Mouse (Mus musculus) CH12.LX (cell line): ENCODE results near the gene Brsk2. TPM values are rescaled to one million over a fixed set of nuclear protein-coding genes. Genes with fewer than 3 reads are reported as not detected.

Experiments used
- DNase-seq: peaks from one replicate; pipeline ENCODE4 v3.0.0-alpha.2; 2013; ENCODE audit errors: extremely low read depth
- H3K27ac ChIP-seq: 2 replicates; pipeline ENCODE4 v1.5.1; 2012; ENCODE audit warnings: low read depth, mild to moderate bottlenecking, control low read depth, moderate library complexity; ENCODE audit not compliant: insufficient read depth
- H3K27me3 ChIP-seq: replicated peaks from 2 replicates; pipeline ENCODE3; 2012; ENCODE audit warnings: inconsistent platforms
- H3K36me3 ChIP-seq, 2 experiments: replicated peaks in 1 of 2; 2 replicates each; pipeline versions ENCODE3 to v1.6.1; 2012; ENCODE audit warnings: inconsistent platforms in 1 of 2, low read length in 1 of 2, mild to moderate bottlenecking in 1 of 2, mixed read lengths in 1 of 2, moderate library complexity in 1 of 2; ENCODE audit not compliant: control insufficient read depth in 1 of 2, insufficient read depth in 1 of 2
- H3K4me1 ChIP-seq, 2 experiments: 2 replicates each; pipeline ENCODE4 v1.6.1; 2012; ENCODE audit warnings: inconsistent platforms in 1 of 2, moderate library complexity in 1 of 2; ENCODE audit not compliant: insufficient read depth in 2 of 2, control insufficient read depth in 1 of 2
- H3K4me2 ChIP-seq: 2 replicates; pipeline ENCODE4 v1.6.1; 2012; ENCODE audit warnings: low read depth, mild to moderate bottlenecking, control low read depth; ENCODE audit not compliant: poor library complexity, insufficient read depth, severe bottlenecking
- H3K4me3 ChIP-seq, 3 experiments: fragments of 150-350 bp in 1 of 3; sonication (generic) in 1 of 3; replicated peaks in 1 of 3; 2 replicates each; pipeline versions ENCODE3 to v1.5.1; 2011 to 2012; ENCODE audit warnings: low read depth in 2 of 3, low read length in 2 of 3, mild to moderate bottlenecking in 2 of 3, moderate library complexity in 2 of 3, control low read depth in 1 of 3, improper control_type of control experiment in 1 of 3, inconsistent platforms in 1 of 3, mixed read lengths in 1 of 3; ENCODE audit not compliant: poor library complexity in 1 of 3
- H3K79me2 ChIP-seq: replicated peaks from 2 replicates; pipeline ENCODE4 v1.6.1; 2012; ENCODE audit warnings: mild to moderate bottlenecking, moderate library complexity; ENCODE audit not compliant: control insufficient read depth, poor library complexity, insufficient read depth, severe bottlenecking; ENCODE audit errors: extremely low read depth
- H3K9ac ChIP-seq: 2 replicates; pipeline ENCODE4 v1.6.1; 2012; ENCODE audit warnings: low read depth, mild to moderate bottlenecking, control low read depth, moderate library complexity; ENCODE audit not compliant: insufficient read depth
- H3K9me3 ChIP-seq: replicated peaks from 2 replicates; pipeline ENCODE3; 2012; ENCODE audit warnings: low read length, inconsistent platforms, mixed read lengths
- BHLHE40 ChIP-seq: IDR thresholded peaks from 2 replicates; pipeline ENCODE4 v1.6.1; 2011; ENCODE audit warnings: mild to moderate bottlenecking, low read depth, low read length, improper control_type of control experiment
- CHD1 ChIP-seq: IDR thresholded peaks from 2 replicates; pipeline ENCODE4 v1.6.1; 2012; ENCODE audit warnings: low read depth, low read length, improper control_type of control experiment, inconsistent platforms
- E2F4 ChIP-seq: IDR thresholded peaks from 2 replicates; pipeline ENCODE4 v1.6.1; 2011; ENCODE audit warnings: low read depth, low read length, improper control_type of control experiment; ENCODE audit not compliant: insufficient replicate concordance
- ELF1 ChIP-seq: IDR thresholded peaks from 2 replicates; pipeline ENCODE4 v1.6.1; 2014; ENCODE audit warnings: low read depth, mild to moderate bottlenecking, inconsistent platforms, low read length, improper control_type of control experiment
- EP300 ChIP-seq: IDR thresholded peaks from 2 replicates; pipeline ENCODE4 v1.6.1; 2011; ENCODE audit warnings: low read length, improper control_type of control experiment
- ETS1 ChIP-seq: conservative IDR thresholded peaks from 2 replicates; pipeline ENCODE4 v1.6.1; 2012; ENCODE audit warnings: low read depth, mild to moderate bottlenecking, inconsistent platforms, low read length, improper control_type of control experiment, moderate library complexity
- HCFC1 ChIP-seq: IDR thresholded peaks from 2 replicates; pipeline ENCODE4 v1.6.1; 2012; ENCODE audit warnings: low read depth, mild to moderate bottlenecking, inconsistent platforms, low read length, improper control_type of control experiment
- JUN ChIP-seq: IDR thresholded peaks from 2 replicates; pipeline ENCODE4 v1.6.1; 2011; ENCODE audit warnings: low read depth, mild to moderate bottlenecking, low read length, improper control_type of control experiment, moderate library complexity; ENCODE audit not compliant: insufficient read depth
- MAFK ChIP-seq: IDR thresholded peaks from 2 replicates; pipeline ENCODE4 v1.6.1; 2011; ENCODE audit warnings: low read length, improper control_type of control experiment; ENCODE audit not compliant: insufficient replicate concordance
- MAX ChIP-seq: IDR thresholded peaks from 2 replicates; pipeline ENCODE4 v1.6.1; 2011; ENCODE audit warnings: low read length, improper control_type of control experiment
- MAZ ChIP-seq: IDR thresholded peaks from 2 replicates; pipeline ENCODE4 v1.6.1; 2012; ENCODE audit warnings: low read depth, mild to moderate bottlenecking, inconsistent platforms, low read length, improper control_type of control experiment, moderate library complexity
- MEF2A ChIP-seq: IDR thresholded peaks from 2 replicates; pipeline ENCODE4 v1.6.1; 2014; ENCODE audit warnings: low read depth, mild to moderate bottlenecking, inconsistent platforms, low read length, improper control_type of control experiment, borderline replicate concordance
- MXI1 ChIP-seq: IDR thresholded peaks from 2 replicates; pipeline ENCODE4 v1.6.1; 2011; ENCODE audit warnings: mild to moderate bottlenecking, low read depth, low read length, improper control_type of control experiment
- NELFE ChIP-seq: IDR thresholded peaks from 2 replicates; pipeline ENCODE4 v1.6.1; 2011; ENCODE audit warnings: low read depth, low read length, improper control_type of control experiment
- POLR2AphosphoS2 ChIP-seq: IDR thresholded peaks from 2 replicates; pipeline ENCODE4 v1.6.1; 2011; ENCODE audit warnings: low read depth, low read length, improper control_type of control experiment
- RAD21 ChIP-seq: IDR thresholded peaks from 2 replicates; pipeline ENCODE4 v1.6.1; 2011; ENCODE audit warnings: low read depth, mild to moderate bottlenecking, low read length, improper control_type of control experiment, moderate library complexity
- SIN3A ChIP-seq: IDR thresholded peaks from 2 replicates; pipeline ENCODE4 v1.6.1; 2012; ENCODE audit warnings: low read length, improper control_type of control experiment, inconsistent platforms
- TBP ChIP-seq: conservative IDR thresholded peaks from 2 replicates; pipeline ENCODE4 v1.6.1; 2011; ENCODE audit warnings: low read depth, low read length, improper control_type of control experiment
- TCF12 ChIP-seq: IDR thresholded peaks from 2 replicates; pipeline ENCODE4 v1.6.1; 2014; ENCODE audit warnings: low read depth, mild to moderate bottlenecking, inconsistent platforms, low read length, improper control_type of control experiment
- UBTF ChIP-seq: IDR thresholded peaks from 2 replicates; pipeline ENCODE4 v1.6.1; 2012; ENCODE audit warnings: low read depth, mild to moderate bottlenecking, inconsistent platforms, low read length, improper control_type of control experiment, moderate library complexity
- USF1 ChIP-seq: IDR thresholded peaks from 2 replicates; pipeline ENCODE4 v1.6.1; 2014; ENCODE audit warnings: low read depth, mild to moderate bottlenecking, inconsistent platforms, low read length, improper control_type of control experiment
- USF2 ChIP-seq: conservative IDR thresholded peaks from 2 replicates; pipeline ENCODE4 v1.6.1; 2011; ENCODE audit warnings: low read depth, low read length, improper control_type of control experiment
- ZC3H11A ChIP-seq: IDR thresholded peaks from 2 replicates; pipeline ENCODE4 v1.6.1; 2012; ENCODE audit warnings: low read depth, mild to moderate bottlenecking, inconsistent platforms, low read length, improper control_type of control experiment
- ZKSCAN1 ChIP-seq: IDR thresholded peaks from 2 replicates; pipeline ENCODE4 v1.6.1; 2012; ENCODE audit warnings: low read depth, inconsistent platforms, low read length, improper control_type of control experiment, borderline replicate concordance
- ZMIZ1 ChIP-seq: IDR thresholded peaks from 2 replicates; pipeline ENCODE4 v1.6.1; 2012; ENCODE audit warnings: low read depth, mild to moderate bottlenecking, inconsistent platforms, low read length, improper control_type of control experiment
- dilution Hi-C: fragments of 300-500 bp; cut with MboI; formaldehyde crosslinking; loops from 2 replicates; pipeline ENCODE4 v1.14.3; 2020; ENCODE audit warnings: low sequenced_read_pairs; ENCODE audit not compliant: extremely low pct_unique_long_range_greater_than_20kb, extremely low pct_ligation_motif_present
- in situ Hi-C: fragments of 300-500 bp; cut with MboI; formaldehyde crosslinking; loops from 3 replicates; pipeline ENCODE4 v1.14.3; 2019; ENCODE audit warnings: low sequenced_read_pairs, low pct_ligation_motif_present, low pct_unique_long_range_greater_than_20kb, mixed read lengths
- polyA plus RNA-seq: library from polyadenylated mRNA; unstranded; fragments of >175 nt; gene quantifications from 2 replicates; pipeline ENCODE4 v1.2.1, GENCODE M21; 2012; ENCODE audit warnings: low read depth; ENCODE audit not compliant: insufficient read length
- total RNA-seq, 2 experiments: library from RNA; depleted of rRNA; stranded (reverse); fragments of 300-350 nt in 1 of 2; fragments of >200 nt in 1 of 2; gene quantifications; 2 replicates each; pipeline ENCODE4 v1.2.3; 2012 to 2014

Brsk2 gene
- total and polyA plus RNA-seq, 3 experiments, result 5.3 to 11.0 (median 10.9) TPM

GRCm38 (mm10) chr7:141951821-141952220 is 2.3 kb downstream of the Brsk2 start:
- no peak for TF ChIP-seq TCF12
- TF ChIP-seq MAFK, result no peak
- TF ChIP-seq ZMIZ1, result no peak
- TF ChIP-seq ETS1, result no peak
- TF ChIP-seq CHD1, result no peak
- no peak for TF ChIP-seq UBTF
- no peak for TF ChIP-seq MAX
- TF ChIP-seq MEF2A, result no peak
- no peak for TF ChIP-seq NELFE
- TF ChIP-seq BHLHE40, result no peak
- TF ChIP-seq, all 38 proteins: peak for 0
- H3K4me3 ChIP-seq, result no peak overlapping the region
- no peak overlapping the region for H3K4me2 ChIP-seq
- H3K27ac ChIP-seq, result no peak overlapping the region
- DNase-seq, result no peak
- in situ Hi-C loops (no loop called here), dilution Hi-C loops (no loop called here)
- H3K4me1 ChIP-seq, result no peaks in the 10 kb centered on the region
- H3K79me2 ChIP-seq, result no peaks in the 10 kb centered on the region
- H3K27me3 ChIP-seq, result peaks cover 69% of the 10 kb centered on the region
- H3K36me3 ChIP-seq, result no peaks in the 10 kb centered on the region
- H3K9me3 ChIP-seq, result peaks cover 6% of the 10 kb centered on the region
- no peak overlapping the region for H3K9ac ChIP-seq

DNA sequence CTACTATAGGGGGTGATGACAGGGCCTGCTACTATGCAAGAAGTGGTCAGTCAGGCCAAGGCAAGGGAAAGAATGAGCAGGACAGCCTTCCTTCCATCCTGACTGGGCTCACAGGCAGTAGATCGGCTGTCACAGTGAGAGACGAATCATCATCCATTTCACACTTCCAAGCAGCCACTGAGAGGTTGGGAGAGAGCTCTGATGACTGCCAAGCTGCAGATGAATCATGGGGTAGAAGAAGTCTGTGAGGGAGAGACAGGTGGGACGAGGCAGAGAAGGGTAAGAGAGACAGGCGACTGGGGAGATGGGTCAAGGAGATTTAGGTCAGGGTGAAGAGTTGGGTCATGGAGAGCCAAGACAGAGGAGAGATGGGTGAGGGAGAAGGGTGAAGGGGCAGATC is 3.4 kb downstream of the Brsk2 start:
- H3K9me3 ChIP-seq, result peaks cover 6% of the 10 kb centered on the region
- DNase-seq, result no peak
- H3K36me3 ChIP-seq, result no peaks in the 10 kb centered on the region
- no peak overlapping the region for H3K4me2 ChIP-seq
- in situ Hi-C loops (no loop called here), dilution Hi-C loops (no loop called here)
- no peak overlapping the region for H3K27ac ChIP-seq
- peaks cover 69% of the 10 kb centered on the region for H3K27me3 ChIP-seq
- no peak overlapping the region for H3K9ac ChIP-seq
- H3K79me2 ChIP-seq, result no peaks in the 10 kb centered on the region
- TF ChIP-seq TBP (no peak), MAFK (no peak), BHLHE40 (no peak)
- no peak overlapping the region for H3K4me3 ChIP-seq
- no peaks in the 10 kb centered on the region for H3K4me1 ChIP-seq

GRCm38 (mm10) chr7:141953616-141954015 is 4.1 kb downstream of the Brsk2 start:
- H3K27me3 ChIP-seq, result peaks cover 66% of the 10 kb centered on the region
- peaks cover 6% of the 10 kb centered on the region for H3K9me3 ChIP-seq
- H3K9ac ChIP-seq, result no peak overlapping the region
- no peak for DNase-seq
- H3K4me3 ChIP-seq, result no peak overlapping the region
- in situ Hi-C loops, result no loop called here
- no peaks in the 10 kb centered on the region for H3K79me2 ChIP-seq
- no peak for TF ChIP-seq SIN3A
- TF ChIP-seq E2F4, result no peak
- TF ChIP-seq USF1, result no peak
- no peak for TF ChIP-seq MAX
- no peak for TF ChIP-seq EP300
- TF ChIP-seq ELF1, result no peak
- no peak for TF ChIP-seq MXI1
- TF ChIP-seq ZC3H11A, result no peak
- no peak for TF ChIP-seq HCFC1
- no peak for TF ChIP-seq POLR2AphosphoS2
- TF ChIP-seq ZKSCAN1, result no peak
- no peak for TF ChIP-seq USF2
- no peak for TF ChIP-seq MAFK
- no peak for TF ChIP-seq MAZ
- TF ChIP-seq JUN, result no peak
- TF ChIP-seq RAD21, result no peak
- H3K4me1 ChIP-seq, result no peaks in the 10 kb centered on the region
- dilution Hi-C loops, result no loop called here
- no peak overlapping the region for H3K4me2 ChIP-seq
- no peak overlapping the region for H3K27ac ChIP-seq
- H3K36me3 ChIP-seq, result no peaks in the 10 kb centered on the region
